Comparison of ENCODE assay signal across 9 mouse cellular contexts in the genomic region with DNA sequence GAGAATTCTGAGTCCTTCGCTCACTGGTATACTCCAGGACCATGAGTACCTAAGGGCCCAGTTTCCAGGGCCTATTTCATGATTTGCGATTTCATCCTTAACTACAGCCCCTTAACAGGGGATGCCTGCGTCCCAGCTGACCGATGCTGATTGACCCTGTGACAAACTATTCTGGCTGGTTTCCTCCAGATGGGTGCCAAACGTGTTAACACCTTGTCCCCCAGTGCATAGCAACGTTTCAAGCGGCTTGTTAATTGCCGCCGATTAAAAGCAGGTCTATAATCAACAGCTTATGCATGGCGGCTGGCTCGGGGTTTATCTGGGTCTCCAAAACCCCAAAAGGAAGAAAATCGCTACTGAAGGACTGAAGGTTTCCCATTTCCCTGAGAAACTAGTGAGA. TPM values are rescaled to one million over a fixed set of nuclear protein-coding genes. Genes with fewer than 3 reads are reported as not detected.
DNase-seq lines count a peak whose midpoint lies in the region; TF ChIP-seq lines count a peak whose summit lies in the region.
"Had no signal": no experiment of that assay in that cellular context is flagged by ENCODE, and none has a peak within 500 bp of the region (broad histone marks: within the 10 kb centered on the region; RNA-seq: fewer than 3 reads in every experiment).

No protein-coding gene starts in this region.

- peaks cover 12% of the 10 kb centered on the region for H3K27me3 ChIP-seq in E14TG2a.4 (ENCODE audit: insufficient read depth, low read length)
- H3K27me3 ChIP-seq in midbrain, embryonic 10.5 days (ENCODE audit: low read depth, poor library complexity, severe bottlenecking), result peaks cover 7% of the 10 kb centered on the region

- peak overlapping the region; percentile 60 for H3K4me3 ChIP-seq in E14TG2a.4 (replicated peaks; ENCODE audit: low read length)
- H3K4me3 ChIP-seq in ES-E14 (ENCODE audit: insufficient read depth in 1 of 2, low read depth in 1 of 2, low read length in 2 of 2, poor library complexity in 1 of 2, severe bottlenecking in 1 of 2), result peak overlapping the region in 1 of 2 experiments; percentile 24; a peak in 3 of 4 replicates
- H3K4me3 ChIP-seq in midbrain, embryonic 10.5 days, result peak overlapping the region; percentile 43

- H3K36me3 ChIP-seq in E14TG2a.4 (ENCODE audit: insufficient read depth, low read length), result no peaks in the 10 kb centered on the region
- no peaks in the 10 kb centered on the region for H3K36me3 ChIP-seq in ES-E14 (ENCODE audit: control insufficient read depth, insufficient read depth, low read length, poor library complexity, severe bottlenecking)
- no peaks in the 10 kb centered on the region for H3K36me3 ChIP-seq in midbrain, embryonic 10.5 days

- no peak for TF ChIP-seq CTCF in E14TG2a.4 (conservative IDR thresholded peaks at IDR 0.05; ENCODE audit: low read length)

- in situ Hi-C loops in ES-E14 (cut with MboI; ENCODE audit: low sequenced_read_pairs in 2 of 2, unreplicated experiment in 2 of 2), result loop anchor here in 1 of 2 experiments (25.0 kb wide), 1 partner anchor 869 kb away; the partner anchor contains the start of gene Lrp2

- no peak overlapping the region for H3K27ac ChIP-seq in ES-E14 (ENCODE audit: insufficient read depth, low read depth, low read length, poor library complexity, severe bottlenecking)
- peak overlapping the region; percentile 63 for H3K27ac ChIP-seq in midbrain, embryonic 10.5 days (replicated peaks)

- peaks cover 51% of the 10 kb centered on the region for H3K4me1 ChIP-seq in E14TG2a.4 (replicated peaks; ENCODE audit: low read depth, low read length)
- H3K4me1 ChIP-seq in ES-E14 (ENCODE audit: control insufficient read depth in 2 of 2, insufficient read depth in 2 of 2, low read length in 2 of 2, poor library complexity in 1 of 2), result peaks cover 0 to 4% of the 10 kb centered on the region in 2 experiments; a peak in 1 of 4 replicates
- peaks cover 16% of the 10 kb centered on the region for H3K4me1 ChIP-seq in midbrain, embryonic 10.5 days

- peaks cover 9% of the 10 kb centered on the region for H3K9me3 ChIP-seq in E14TG2a.4 (ENCODE audit: low read length)
- no peaks in the 10 kb centered on the region for H3K9me3 ChIP-seq in ES-E14 (ENCODE audit: control insufficient read depth, insufficient read depth, low read depth, low read length)
- no peaks in the 10 kb centered on the region for H3K9me3 ChIP-seq in midbrain, embryonic 10.5 days (replicated peaks)

- 10% methylated on average over 12 of the region's 12 CpGs for WGBS in midbrain, embryonic 10.5 days

- DNase-seq in ES-E14 (ENCODE audit: low read depth, low spot score) (no peak), adipocyte (ENCODE audit: low spot score) (no peak)
- DNase-seq in forelimb bud, embryonic 11.5 days (ENCODE audit: low read depth, low spot score), result peak; percentile 56
- DNase-seq in midbrain, embryonic 10.5 days (ENCODE audit: low spot score), result peak; percentile 32
- no peak for DNase-seq in left cerebral cortex, postnatal 25 days (ENCODE audit: low spot score in 2 of 2)
- DNase-seq in spleen, postnatal 14 days (ENCODE audit: low spot score in 2 of 2), result no peak
- DNase-seq: right cerebral cortex, postnatal 4 days had no signal

- intact Hi-C loops in left cerebral cortex, postnatal 25 days (cut with DNase I), result no loop called here

- H3K9ac ChIP-seq in ES-E14 (ENCODE audit: insufficient read depth, low read depth, low read length, poor library complexity, severe bottlenecking), result peak overlapping the region; percentile 26; the same call in 1 of the 2 replicates

TF ChIP-seq in ES-E14, 5 proteins besides CTCF, POLR2A, EP300 and RAD21:
- TF ChIP-seq CHD2 (IDR thresholded peaks at IDR 0.05; ENCODE audit: low read depth, low read length), result no peak
- no peak for TF ChIP-seq ZC3H11A (IDR thresholded peaks at IDR 0.05; ENCODE audit: borderline replicate concordance, low read depth, low read length)
- no peak for TF ChIP-seq HCFC1 (IDR thresholded peaks at IDR 0.05; ENCODE audit: borderline replicate concordance, insufficient read depth, low read length)
- TF ChIP-seq ZNF384 (IDR thresholded peaks at IDR 0.05; ENCODE audit: low read depth, low read length), result no peak
- no peak for TF ChIP-seq MAFK (IDR thresholded peaks at IDR 0.05; ENCODE audit: insufficient read depth, low read depth, low read length)

RNA-seq across cellular contexts. Expression of gene Sp5, which starts 18.5 kb away (rescaled TPM):
- total RNA-seq in ES-E14 (2012; rRNA removed), result 2.0 TPM in 2 replicates
- polyA plus RNA-seq in midbrain, embryonic 10.5 days (2016; fragmentation: Nextera tagmentation; extraction: Ambion mirVana), result 12.9 and 15.9 TPM in 2 replicates
- under 1 TPM; 0.71 to 0.78 TPM for total RNA-seq in left cerebral cortex, postnatal 25 days (2021)
- polyA plus RNA-seq: liver, embryonic 16.5 days had no signal

RNA-seq across cellular contexts. Expression of gene Erich2, which starts 52.4 kb away (rescaled TPM):
- 0.26 TPM in 1 of 2 replicates, not detected in the other for total RNA-seq in ES-E14 (2012; rRNA removed)
- polyA plus RNA-seq in midbrain, embryonic 10.5 days (2016; fragmentation: Nextera tagmentation; extraction: Ambion mirVana), result 1.9 and 2.2 TPM in 2 replicates
- under 1 TPM; 0.21 to 0.50 TPM for total RNA-seq in left cerebral cortex, postnatal 25 days (2021)
- polyA plus RNA-seq: liver, embryonic 16.5 days had no signal

Comparison
In these comparisons a context has a peak if more than half of its experiments do, and no peak if none do; other contexts are left out.
1. DNase-seq: peak in forelimb bud, embryonic 11.5 days (single experiment) and midbrain, embryonic 10.5 days (single experiment); none in ES-E14 (single experiment), adipocyte (single experiment), left cerebral cortex, postnatal 25 days (0 of 2) and spleen, postnatal 14 days (0 of 2).